Mouse (Mus musculus) bone marrow macrophage, adult 2 months (primary cell): ENCODE measurements around the gene Chaf1a.

Experiments used
- CTCF ChIP-seq: IDR thresholded peaks from 2 replicates; pipeline ENCODE4 v1.5.1; 2012; ENCODE audit warnings: low read depth, mild to moderate bottlenecking, low read length, moderate library complexity
- POLR2A ChIP-seq: IDR thresholded peaks from 2 replicates; pipeline ENCODE4 v1.6.1; 2012; ENCODE audit warnings: mild to moderate bottlenecking, low read depth, low read length, borderline replicate concordance

- TF ChIP-seq CTCF = no peak
- no peak for TF ChIP-seq POLR2A
Observed at GRCm38 (mm10) chr17:56107736-56108135, 67.5 kb downstream of the Chaf1a start.
